Mouse (Mus musculus) heart, postnatal 0 days (tissue): ENCODE data around the gene Gm11549.

ENCODE experiments used
- CTCF ChIP-seq: IDR thresholded peaks from 2 replicates; pipeline ENCODE4 v1.5.1; 2016; ENCODE audit warnings: antibody characterized with exemption, control low read depth, low read depth
- EP300 ChIP-seq: IDR thresholded peaks from 2 replicates; pipeline ENCODE4 v1.6.1; 2016; ENCODE audit warnings: antibody characterized with exemption, low read depth

- no peak for TF ChIP-seq CTCF
- no peak for TF ChIP-seq EP300
These were observed 47.2 kb downstream of the Gm11549 start for GRCm38 (mm10) chr3:36474421-36474820.
